Mouse (Mus musculus) midbrain, embryonic 15.5 days (tissue): ENCODE results near the gene Has1. TPM values are rescaled to one million over a fixed set of nuclear protein-coding genes. Genes with fewer than 3 reads are reported as not detected.

Experiments
- ATAC-seq: fragments of 200-750 bp; cut with Nextera tagmentation; replicated peaks from 2 replicates; pipeline ENCODE4 v1.8.0; 2017; ENCODE audit warnings: moderate TSS enrichment
- H3K27ac ChIP-seq: fragments of 300-500 bp; sonication (generic); 2 replicates; pipeline ENCODE4 v1.5.1; 2015; ENCODE audit warnings: mild to moderate bottlenecking, inconsistent platforms
- H3K27me3 ChIP-seq: fragments of 300-500 bp; sonication (generic); replicated peaks from 2 replicates; pipeline ENCODE4 v1.6.1; 2015; ENCODE audit warnings: inconsistent platforms
- H3K36me3 ChIP-seq: fragments of 300-500 bp; sonication (generic); replicated peaks from 2 replicates; pipeline ENCODE4 v1.6.1; 2015; ENCODE audit warnings: inconsistent platforms
- H3K4me1 ChIP-seq: fragments of 300-500 bp; sonication (generic); 2 replicates; pipeline ENCODE4 v1.6.1; 2015; ENCODE audit warnings: inconsistent platforms
- H3K4me2 ChIP-seq: fragments of 300-500 bp; sonication (generic); 2 replicates; pipeline ENCODE4 v1.6.1; 2015; ENCODE audit warnings: inconsistent platforms, mild to moderate bottlenecking, moderate library complexity
- H3K4me3 ChIP-seq: fragments of 300-500 bp; sonication (generic); 2 replicates; pipeline ENCODE4 v1.5.1; 2015; ENCODE audit warnings: mild to moderate bottlenecking, inconsistent platforms
- H3K9ac ChIP-seq: fragments of 300-500 bp; sonication (generic); 2 replicates; pipeline ENCODE4 v1.6.1; 2015; ENCODE audit warnings: mild to moderate bottlenecking, inconsistent platforms
- H3K9me3 ChIP-seq: fragments of 300-500 bp; sonication (generic); 2 replicates; pipeline ENCODE4 v1.6.1; 2016; ENCODE audit warnings: inconsistent platforms
- WGBS: fragments of 180-500 bp; shearing (Covaris S2); methylation state at CpG from one replicate; pipeline ENCODE4 v1.1.7; 2015; ENCODE audit warnings: mixed read lengths; 5-methylcytosine and 5-hydroxymethylcytosine counted together
- polyA plus RNA-seq: library from polyadenylated mRNA; unstranded; fragments of >200 nt; fragmentation: Nextera tagmentation; extraction: Ambion mirVana; gene quantifications from 2 replicates; pipeline ENCODE4 v1.2.1, GENCODE M21; 2015

The Has1 gene
- 1.2 and 1.6 TPM in 2 replicates for polyA plus RNA-seq

DNA sequence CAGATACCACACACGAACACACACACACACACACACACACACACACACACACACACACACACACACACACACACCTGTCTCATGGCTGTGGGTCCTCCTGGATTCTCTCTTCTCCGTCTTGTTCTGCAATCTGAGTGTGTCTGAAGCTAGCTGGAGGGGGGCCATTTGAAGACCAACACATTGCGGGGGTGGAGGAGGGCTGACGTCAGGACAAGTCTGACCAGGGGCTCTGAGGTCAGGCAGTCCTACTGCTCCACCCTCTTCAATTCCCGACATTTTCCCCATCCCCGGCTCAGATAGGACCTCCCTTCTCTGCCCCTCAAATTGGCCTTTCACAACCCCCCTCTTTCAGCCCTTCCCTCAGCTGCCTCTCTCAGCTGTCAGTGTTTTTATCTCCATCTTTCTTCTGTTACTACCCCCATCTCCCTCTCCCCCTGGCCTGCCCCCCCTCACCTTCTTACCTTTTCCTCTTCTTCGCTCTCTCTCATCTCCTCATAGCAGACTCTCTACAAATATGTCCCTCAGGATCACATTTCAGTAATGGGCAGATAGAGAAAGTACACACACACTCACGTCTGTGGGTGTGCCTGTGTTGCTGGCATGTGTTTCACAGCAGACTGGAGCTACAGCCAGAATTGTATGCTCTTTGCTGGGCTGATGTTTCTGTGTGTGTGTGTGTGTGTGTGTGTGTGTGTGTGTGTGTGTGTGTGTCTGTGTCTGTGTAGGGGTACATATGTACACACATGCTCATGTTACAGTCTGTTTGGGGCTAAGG is at the start of gene Has1:
Has1 (minus strand) TSS at position 142 of the 775 bp plus-strand sequence.
- no peak within 1 kb of the TSS for H3K4me2 ChIP-seq
- H3K36me3 ChIP-seq: no peaks in the 10 kb centered on the region
- H3K9me3 ChIP-seq: no peaks in the 10 kb centered on the region
- ATAC-seq: no peak
- H3K27me3 ChIP-seq: no peaks in the 10 kb centered on the region
- 68% methylated on average over 8 of the region's 8 CpGs for WGBS
- H3K4me1 ChIP-seq: no peaks in the 10 kb centered on the region
- no peak within 1 kb of the TSS for H3K4me3 ChIP-seq
- H3K27ac ChIP-seq: no peak within 1 kb of the TSS
- H3K9ac ChIP-seq: no peak within 1 kb of the TSS

DNA sequence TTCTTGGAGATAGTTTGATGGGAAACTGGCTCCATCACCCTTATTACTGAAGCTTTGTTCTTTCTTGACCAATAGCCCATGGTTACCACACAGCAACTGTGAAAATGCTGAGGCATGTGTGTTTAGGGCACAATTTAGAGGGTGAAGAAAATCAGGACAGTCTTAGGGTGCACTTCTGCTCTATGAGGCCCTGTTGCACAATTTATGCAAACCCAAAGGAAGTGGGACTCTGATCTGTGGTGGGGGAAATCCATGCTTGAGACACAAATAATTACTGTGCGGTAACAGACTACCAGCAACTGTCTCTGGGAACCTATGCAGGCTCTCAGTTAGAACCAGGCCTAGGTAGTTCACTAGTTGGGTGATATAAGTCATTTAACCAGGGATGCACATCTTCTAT is 45.8 kb upstream of the Has1 start:
- Histone ChIP-seq H3K9ac (no peak overlapping the region), H3K36me3 (no peaks in the 10 kb centered on the region), H3K9me3 (no peaks in the 10 kb centered on the region), H3K4me2 (no peak overlapping the region), H3K4me3 (no peak overlapping the region), H3K27ac (no peak overlapping the region), H3K27me3 (no peaks in the 10 kb centered on the region), H3K4me1 (no peaks in the 10 kb centered on the region)
- 89% methylated on average over 1 of the region's 1 CpGs for WGBS
- no peak for ATAC-seq

DNA sequence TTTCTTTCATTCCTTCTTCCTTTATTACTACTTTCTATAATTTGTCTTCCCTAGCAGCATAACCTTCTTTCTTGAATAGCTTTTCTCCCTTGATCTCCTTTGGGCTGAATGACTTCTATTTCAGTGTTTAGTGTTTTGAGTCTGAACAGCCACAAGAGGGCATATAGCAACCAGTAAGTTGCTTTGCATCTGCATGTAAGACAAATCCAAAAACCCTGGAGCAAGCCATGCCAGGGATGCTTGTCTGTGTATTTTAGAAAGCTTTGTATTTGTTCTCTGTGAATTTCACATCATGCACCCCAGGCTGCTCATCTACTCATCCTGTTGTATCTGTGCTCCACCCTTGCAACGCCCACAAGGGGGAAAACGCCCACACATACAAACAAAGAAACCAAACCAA is 44.3 kb upstream of the Has1 start:
- H3K27me3 ChIP-seq: no peaks in the 10 kb centered on the region
- no peaks in the 10 kb centered on the region for H3K36me3 ChIP-seq
- no peak overlapping the region for H3K9ac ChIP-seq
- ATAC-seq: peak; percentile 70
- no peak overlapping the region for H3K4me3 ChIP-seq
- H3K27ac ChIP-seq: no peak overlapping the region
- no peaks in the 10 kb centered on the region for H3K4me1 ChIP-seq
- WGBS: 84% methylated on average over 2 of the region's 2 CpGs
- no peak overlapping the region for H3K4me2 ChIP-seq
- H3K9me3 ChIP-seq: no peaks in the 10 kb centered on the region

DNA sequence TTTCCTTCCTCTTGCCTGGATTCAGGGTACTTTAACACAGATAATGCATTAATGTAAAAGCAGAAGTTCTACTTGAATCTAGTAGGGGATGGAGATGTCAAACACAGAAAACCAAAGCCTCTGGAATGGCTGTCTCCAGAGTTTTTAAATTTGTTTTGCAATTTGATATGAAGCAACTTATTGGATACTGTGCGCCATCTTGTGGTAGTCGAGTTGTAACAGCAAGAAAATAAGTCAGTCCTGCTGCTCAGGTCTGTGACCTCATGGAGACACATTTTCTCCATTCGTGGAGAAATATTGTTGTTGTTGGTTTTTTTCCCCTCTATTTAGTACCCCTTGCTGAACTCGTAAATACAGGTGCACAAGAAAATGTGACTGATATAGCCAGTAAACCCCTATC is 41.0 kb upstream of the Has1 start:
- Histone ChIP-seq H3K27ac (no peak overlapping the region), H3K4me2 (no peak overlapping the region), H3K9ac (no peak overlapping the region), H3K27me3 (no peaks in the 10 kb centered on the region), H3K4me3 (no peak overlapping the region), H3K36me3 (no peaks in the 10 kb centered on the region), H3K9me3 (no peaks in the 10 kb centered on the region), H3K4me1 (no peaks in the 10 kb centered on the region)
- peak; percentile 63; the same call in 1 of the 2 replicates for ATAC-seq
- 1% methylated on average over 4 of the region's 4 CpGs for WGBS

DNA sequence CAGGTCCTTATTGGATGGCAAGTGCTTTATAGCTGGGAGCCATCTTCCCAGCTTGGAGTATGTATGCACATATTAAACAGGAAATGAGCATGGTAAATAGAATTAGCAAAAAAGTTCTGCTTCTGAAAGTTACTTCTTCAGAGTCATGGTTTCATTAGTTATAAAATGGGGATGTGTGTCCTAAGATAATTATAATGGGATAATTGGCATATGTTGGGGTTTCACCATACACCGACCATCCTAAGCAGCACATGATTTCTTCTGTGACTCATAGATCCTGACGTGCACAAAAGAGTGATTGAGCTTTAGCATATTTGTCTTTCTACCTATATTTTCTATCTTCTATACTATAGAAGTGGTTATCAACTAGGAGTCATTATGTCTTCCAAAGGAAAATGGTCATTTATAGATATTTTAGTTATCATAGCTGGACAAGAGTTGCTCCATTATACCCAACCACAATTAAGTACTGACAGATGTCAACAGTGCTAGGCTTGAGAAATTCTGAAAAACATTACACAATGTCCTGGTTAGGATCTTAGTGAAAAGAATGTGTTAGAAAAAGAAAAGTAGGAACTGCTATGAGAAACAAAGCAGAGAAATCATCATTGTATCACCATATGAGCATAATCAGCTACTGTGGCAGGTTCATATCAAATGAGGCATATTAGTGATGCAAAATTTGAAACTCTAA is 34.9 kb upstream of the Has1 start:
- WGBS: 91% methylated on average over 2 of the region's 2 CpGs
- no peak overlapping the region for H3K27ac ChIP-seq
- no peak for ATAC-seq
- no peaks in the 10 kb centered on the region for H3K4me1 ChIP-seq
- no peaks in the 10 kb centered on the region for H3K36me3 ChIP-seq
- H3K9ac ChIP-seq: no peak overlapping the region
- no peak overlapping the region for H3K4me2 ChIP-seq
- no peaks in the 10 kb centered on the region for H3K9me3 ChIP-seq
- no peaks in the 10 kb centered on the region for H3K27me3 ChIP-seq
- H3K4me3 ChIP-seq: no peak overlapping the region

DNA sequence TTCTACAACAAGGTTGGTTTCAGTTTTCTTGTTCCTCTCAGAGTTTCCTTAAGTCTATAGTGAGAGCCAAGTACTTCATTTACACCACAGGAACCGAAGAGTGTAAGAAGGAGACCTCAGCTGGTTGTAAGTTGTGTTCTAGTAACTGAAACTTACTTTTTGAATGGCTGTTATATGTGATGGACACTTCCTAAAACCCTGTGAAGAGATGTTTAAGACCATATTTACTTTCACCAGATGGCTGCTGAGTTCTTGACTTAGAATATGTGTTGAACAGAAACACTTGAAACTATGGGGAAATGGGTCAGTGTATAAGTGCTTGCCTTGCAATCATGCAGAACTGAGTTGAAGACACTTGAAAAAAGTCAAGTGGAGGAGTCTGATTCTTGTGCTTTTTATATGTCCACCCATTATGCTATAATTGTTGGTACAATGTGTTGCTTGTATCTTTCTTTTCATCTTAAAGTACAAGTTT is 32.8 kb upstream of the Has1 start, which contains the start of the genes Fpr2 and Fpr3:
Fpr2 (plus strand) TSS at position 51 of the 475 bp plus-strand sequence.
Fpr3 (plus strand) TSS at position 79 of the 475 bp plus-strand sequence.
- no peaks in the 10 kb centered on the region for H3K27me3 ChIP-seq
- H3K27ac ChIP-seq: no peak within 1 kb of the TSS
- no peaks in the 10 kb centered on the region for H3K9me3 ChIP-seq
- WGBS: 52% methylated on average over 1 of the region's 1 CpGs
- no peaks in the 10 kb centered on the region for H3K36me3 ChIP-seq
- H3K4me1 ChIP-seq: no peaks in the 10 kb centered on the region
- no peak within 1 kb of the TSS for H3K4me3 ChIP-seq
- H3K4me2 ChIP-seq: no peak within 1 kb of the TSS
- no peak for ATAC-seq
- H3K9ac ChIP-seq: no peak within 1 kb of the TSS

DNA sequence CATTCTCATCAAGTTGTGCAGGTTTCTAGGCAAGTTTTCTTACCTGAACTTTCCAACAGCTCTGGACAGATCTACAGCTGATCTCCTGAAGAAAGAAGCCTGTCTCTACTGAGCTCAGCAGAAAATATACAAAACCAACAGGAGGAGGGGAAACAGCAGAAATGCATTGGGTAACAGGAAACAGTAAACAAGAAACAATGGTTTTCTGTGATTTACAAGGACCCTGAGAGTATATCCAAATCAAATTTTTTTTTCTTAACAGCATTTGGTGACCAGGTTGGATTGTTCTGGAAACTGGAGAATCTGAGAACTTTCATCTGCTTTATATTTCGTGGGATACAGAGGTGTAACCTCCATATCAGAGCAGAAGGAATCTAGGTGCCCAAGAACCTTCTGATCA is 28.8 kb upstream of the Has1 start, which contains the start of gene Fpr1:
Fpr1 (minus strand) TSS at position 101 of the 400 bp plus-strand sequence.
- ATAC-seq: no peak
- Histone ChIP-seq H3K4me3 (no peak within 1 kb of the TSS), H3K36me3 (no peaks in the 10 kb centered on the region), H3K4me1 (no peaks in the 10 kb centered on the region), H3K4me2 (no peak within 1 kb of the TSS), H3K9ac (no peak within 1 kb of the TSS), H3K27me3 (no peaks in the 10 kb centered on the region), H3K27ac (no peak within 1 kb of the TSS), H3K9me3 (no peaks in the 10 kb centered on the region)
- WGBS: 48% methylated on average over 1 of the region's 1 CpGs

DNA sequence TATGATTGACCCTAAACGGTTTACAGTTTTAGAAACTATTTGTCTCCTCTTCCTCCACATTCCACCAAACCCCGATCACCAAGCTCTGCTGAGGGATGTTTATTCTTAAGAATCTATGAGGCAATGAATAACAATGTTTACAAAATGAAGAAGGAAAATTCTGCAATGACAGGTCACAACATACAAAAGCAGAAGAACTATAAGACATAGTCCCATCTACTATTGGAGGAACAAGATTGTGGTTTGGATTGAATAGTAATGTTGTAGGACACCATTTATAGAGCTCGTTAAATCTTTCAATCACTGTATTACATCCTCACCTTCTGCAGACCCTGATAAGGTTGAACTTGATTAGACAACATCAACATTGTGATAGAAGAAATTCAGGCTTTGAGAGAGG is 27.7 kb upstream of the Has1 start:
- Histone ChIP-seq H3K27me3 (no peaks in the 10 kb centered on the region), H3K27ac (no peak overlapping the region), H3K9ac (no peak overlapping the region), H3K9me3 (no peaks in the 10 kb centered on the region), H3K4me2 (no peak overlapping the region), H3K4me3 (no peak overlapping the region), H3K4me1 (no peaks in the 10 kb centered on the region), H3K36me3 (no peaks in the 10 kb centered on the region)
- no peak for ATAC-seq
- WGBS: 91% methylated on average over 3 of the region's 3 CpGs

DNA sequence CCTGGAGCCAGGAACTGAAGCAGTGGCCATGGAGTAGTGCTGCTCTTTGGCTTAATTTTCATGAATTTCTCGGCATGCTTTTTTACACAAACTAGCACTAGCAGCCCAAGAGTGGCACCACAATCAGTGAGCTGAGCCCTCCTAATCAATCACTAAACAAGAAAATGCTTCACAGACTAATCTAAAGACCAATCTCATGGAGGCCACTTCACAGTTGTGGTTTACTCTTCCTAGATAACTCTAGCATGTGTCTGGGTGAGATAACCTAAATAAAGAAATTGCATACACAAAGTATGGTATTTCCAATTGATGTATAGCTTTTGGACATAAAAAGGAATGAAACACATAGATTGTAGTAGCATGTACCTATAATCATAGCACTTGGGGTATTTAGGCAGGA is 24.3 kb upstream of the Has1 start:
- no peak overlapping the region for H3K9ac ChIP-seq
- no peak overlapping the region for H3K4me2 ChIP-seq
- no peaks in the 10 kb centered on the region for H3K4me1 ChIP-seq
- H3K4me3 ChIP-seq: no peak overlapping the region
- no peak overlapping the region for H3K27ac ChIP-seq
- ATAC-seq: no peak
- H3K9me3 ChIP-seq: no peaks in the 10 kb centered on the region
- WGBS: 87% methylated on average over 1 of the region's 1 CpGs
- no peaks in the 10 kb centered on the region for H3K36me3 ChIP-seq
- H3K27me3 ChIP-seq: no peaks in the 10 kb centered on the region

DNA sequence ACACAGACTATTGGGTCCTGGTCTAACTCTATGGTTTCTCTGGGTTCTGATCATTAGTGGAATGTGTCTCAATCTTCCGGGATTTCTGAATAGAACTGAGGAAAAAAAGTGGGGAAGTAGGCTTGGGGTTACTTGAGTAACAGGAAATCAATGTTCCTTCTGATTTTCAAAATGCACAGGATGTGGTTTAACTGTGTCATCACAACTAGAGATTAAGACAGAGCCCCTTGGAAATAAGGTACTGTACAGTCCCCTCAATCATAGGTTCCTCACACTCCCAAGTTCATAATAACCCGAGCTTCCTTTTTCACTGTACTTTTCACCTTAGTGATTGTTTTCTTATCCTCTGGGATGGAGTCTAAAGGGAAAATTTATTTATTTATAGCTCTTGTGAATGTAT is 16.7 kb upstream of the Has1 start:
- Histone ChIP-seq H3K4me1 (no peaks in the 10 kb centered on the region), H3K36me3 (no peaks in the 10 kb centered on the region), H3K27me3 (no peaks in the 10 kb centered on the region), H3K4me3 (no peak overlapping the region), H3K9me3 (no peaks in the 10 kb centered on the region), H3K27ac (no peak overlapping the region), H3K4me2 (no peak overlapping the region), H3K9ac (no peak overlapping the region)
- ATAC-seq: no peak
- 90% methylated on average over 2 of the region's 2 CpGs for WGBS

DNA sequence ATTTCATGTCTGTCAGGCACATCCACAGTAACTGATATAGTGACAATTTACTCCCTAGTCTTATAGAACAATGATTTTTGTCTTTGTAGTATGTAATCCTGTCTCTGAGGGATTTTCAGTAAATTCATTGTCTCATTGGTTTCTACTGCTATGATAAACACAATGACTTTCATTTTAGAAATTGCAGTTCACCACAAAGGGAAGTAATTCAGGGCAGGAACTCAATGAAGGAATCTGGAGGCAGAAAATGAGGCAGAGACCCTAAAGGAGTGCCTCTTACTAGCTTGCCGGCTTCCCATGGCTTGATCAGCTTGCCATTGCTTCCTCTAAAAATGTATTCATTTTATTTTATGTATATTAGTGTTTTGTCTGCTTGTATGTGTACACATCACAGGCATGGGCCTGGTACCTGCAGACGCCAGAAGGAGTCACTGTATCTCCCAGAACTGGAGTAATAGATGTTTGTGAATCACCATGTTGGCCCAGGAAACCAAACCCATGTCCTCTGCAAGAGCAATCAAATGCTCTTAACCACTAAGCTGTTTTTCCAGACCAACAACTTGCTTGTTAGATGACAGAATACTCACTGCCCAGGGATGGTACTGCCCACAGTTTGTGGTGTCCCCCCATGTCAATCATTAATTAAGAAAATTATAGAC is 16.0 kb upstream of the Has1 start:
- H3K36me3 ChIP-seq: 0 out of 2 replicates have a peak, but pooled peaks cover 1% of the 10 kb centered on the region
- H3K9me3 ChIP-seq: no peaks in the 10 kb centered on the region
- no peak overlapping the region for H3K27ac ChIP-seq
- H3K4me3 ChIP-seq: no peak overlapping the region
- H3K27me3 ChIP-seq: no peaks in the 10 kb centered on the region
- H3K4me1 ChIP-seq: no peaks in the 10 kb centered on the region
- H3K9ac ChIP-seq: no peak overlapping the region
- no peak for ATAC-seq
- no peak overlapping the region for H3K4me2 ChIP-seq
- WGBS: 80% methylated on average over 2 of the region's 2 CpGs

DNA sequence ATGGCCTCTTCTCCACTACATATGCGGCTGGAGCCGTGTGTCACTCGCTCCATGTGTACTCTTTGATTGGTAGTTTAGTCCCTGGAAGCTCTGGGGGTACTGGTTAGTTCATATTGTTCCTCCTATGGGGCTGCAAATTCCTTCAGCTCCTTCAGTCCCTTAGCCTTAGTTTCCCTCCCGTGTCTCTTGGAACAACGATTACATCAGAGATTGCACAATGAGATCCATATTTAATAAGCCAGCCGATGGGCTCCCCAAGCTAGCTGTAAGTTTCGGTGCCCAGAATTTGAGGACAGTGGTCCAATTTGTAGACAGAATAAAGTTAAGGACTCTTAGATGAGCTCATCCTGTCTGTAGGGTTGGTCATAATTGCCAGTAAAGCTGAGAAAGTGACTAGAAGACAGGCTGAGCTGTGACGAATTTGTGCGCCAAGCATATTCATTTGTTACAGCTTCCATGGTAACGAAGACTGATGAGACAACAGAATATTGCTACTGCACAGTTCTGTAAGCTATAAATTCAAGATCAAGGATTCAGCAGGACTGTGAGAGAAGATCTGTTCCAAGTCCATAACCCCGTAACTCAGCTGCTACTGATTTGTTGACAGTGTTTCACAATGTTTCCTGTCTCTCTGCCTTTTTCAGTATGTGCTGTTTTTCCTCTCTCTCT is 11.9 kb upstream of the Has1 start:
- H3K4me3 ChIP-seq: no peak overlapping the region
- no peaks in the 10 kb centered on the region for H3K27me3 ChIP-seq
- no peak overlapping the region for H3K9ac ChIP-seq
- ATAC-seq: no peak
- no peaks in the 10 kb centered on the region for H3K4me1 ChIP-seq
- WGBS: 88% methylated on average over 11 of the region's 11 CpGs
- no peaks in the 10 kb centered on the region for H3K9me3 ChIP-seq
- no peak overlapping the region for H3K27ac ChIP-seq
- no peak overlapping the region for H3K4me2 ChIP-seq
- H3K36me3 ChIP-seq: peaks cover 11% of the 10 kb centered on the region; the same call in 1 of the 2 replicates
